Mouse (Mus musculus): ENCODE measurements around the gene Atp2a3. TPM values are rescaled to one million over a fixed set of nuclear protein-coding genes. Genes with fewer than 3 reads are reported as not detected.

Gene Atp2a3
- polyA plus RNA-seq, 1 experiment: 0.19 TPM

GRCm38 (mm10) chr11:73007698-73008481, 46.9 kb downstream of the Atp2a3 start:
- no peaks in the 10 kb centered on the region for H3K9me3 ChIP-seq (ENCODE audit: control insufficient read depth, low read length)
- no peaks in the 10 kb centered on the region for H3K36me3 ChIP-seq (ENCODE audit: control insufficient read depth)
- no peak for TF ChIP-seq TAL1 (IDR thresholded peaks at IDR 0.05; ENCODE audit: low read length)
- TF ChIP-seq GATA1 (IDR thresholded peaks at IDR 0.05; ENCODE audit: low read length): no peak
- no peak overlapping the region for H3K4me3 ChIP-seq (replicated peaks)
- no peaks in the 10 kb centered on the region; the same call in 1 of the 2 replicates for H3K4me1 ChIP-seq (ENCODE audit: control insufficient read depth)
- peaks cover 2% of the 10 kb centered on the region; the same call in 1 of the 2 replicates for H3K27me3 ChIP-seq (ENCODE audit: control insufficient read depth)

GRCm38 (mm10) chr11:73008826-73009225, 47.9 kb downstream of the Atp2a3 start:
- no peaks in the 10 kb centered on the region for H3K9me3 ChIP-seq (ENCODE audit: control insufficient read depth, low read length)
- H3K4me3 ChIP-seq (replicated peaks): no peak overlapping the region
- TF ChIP-seq GATA1 (IDR thresholded peaks at IDR 0.05; ENCODE audit: low read length): no peak
- H3K27me3 ChIP-seq (ENCODE audit: control insufficient read depth): peaks cover 2% of the 10 kb centered on the region; the same call in 1 of the 2 replicates
- no peaks in the 10 kb centered on the region for H3K36me3 ChIP-seq (ENCODE audit: control insufficient read depth)
- H3K4me1 ChIP-seq (ENCODE audit: control insufficient read depth): no peaks in the 10 kb centered on the region; the same call in 1 of the 2 replicates

GRCm38 (mm10) chr11:73009531-73010274, 48.7 kb downstream of the Atp2a3 start:
- TF ChIP-seq TAL1 (IDR thresholded peaks at IDR 0.05; ENCODE audit: low read length): no peak
- no peak for TF ChIP-seq GATA1 (IDR thresholded peaks at IDR 0.05; ENCODE audit: low read length)
- Histone ChIP-seq H3K4me3 (replicated peaks) (no peak overlapping the region), H3K36me3 (ENCODE audit: control insufficient read depth) (no peaks in the 10 kb centered on the region), H3K4me1 (ENCODE audit: control insufficient read depth) (no peaks in the 10 kb centered on the region; the same call in 1 of the 2 replicates), H3K27me3 (ENCODE audit: control insufficient read depth) (peaks cover 2% of the 10 kb centered on the region; the same call in 1 of the 2 replicates), H3K9me3 (ENCODE audit: control insufficient read depth, low read length) (no peaks in the 10 kb centered on the region)

GRCm38 (mm10) chr11:73013981-73014380, 53.0 kb downstream of the Atp2a3 start:
- TF ChIP-seq TAL1 (IDR thresholded peaks at IDR 0.05; ENCODE audit: low read length): no peak
- no peak for TF ChIP-seq GATA1 (IDR thresholded peaks at IDR 0.05; ENCODE audit: low read length)
- Histone ChIP-seq H3K4me3 (replicated peaks) (no peak overlapping the region), H3K27me3 (ENCODE audit: control insufficient read depth) (peaks cover 27% of the 10 kb centered on the region), H3K9me3 (ENCODE audit: control insufficient read depth, low read length) (no peaks in the 10 kb centered on the region), H3K36me3 (ENCODE audit: control insufficient read depth) (no peaks in the 10 kb centered on the region), H3K4me1 (ENCODE audit: control insufficient read depth) (peaks cover 9% of the 10 kb centered on the region)

- H3K4me3 ChIP-seq (replicated peaks): no peak overlapping the region
- no peaks in the 10 kb centered on the region for H3K9me3 ChIP-seq (ENCODE audit: control insufficient read depth, low read length)
- peaks cover 35% of the 10 kb centered on the region for H3K27me3 ChIP-seq (ENCODE audit: control insufficient read depth)
- no peaks in the 10 kb centered on the region for H3K36me3 ChIP-seq (ENCODE audit: control insufficient read depth)
- TF ChIP-seq GATA1 (IDR thresholded peaks at IDR 0.05; ENCODE audit: low read length): no peak
- TF ChIP-seq TAL1 (IDR thresholded peaks at IDR 0.05; ENCODE audit: low read length): no peak
- peaks cover 18% of the 10 kb centered on the region for H3K4me1 ChIP-seq (ENCODE audit: control insufficient read depth)
These were observed 53.9 kb downstream of the Atp2a3 start for GRCm38 (mm10) chr11:73014831-73015344.

GRCm38 (mm10) chr11:73015391-73016102, 54.6 kb downstream of the Atp2a3 start:
- Histone ChIP-seq H3K27me3 (ENCODE audit: control insufficient read depth) (peaks cover 40% of the 10 kb centered on the region), H3K4me1 (ENCODE audit: control insufficient read depth) (peaks cover 18% of the 10 kb centered on the region), H3K4me3 (replicated peaks) (no peak overlapping the region), H3K36me3 (ENCODE audit: control insufficient read depth) (no peaks in the 10 kb centered on the region), H3K9me3 (ENCODE audit: control insufficient read depth, low read length) (no peaks in the 10 kb centered on the region)
- TF ChIP-seq TAL1 (IDR thresholded peaks at IDR 0.05; ENCODE audit: low read length) (no peak), GATA1 (IDR thresholded peaks at IDR 0.05; ENCODE audit: low read length) (no peak)

- Histone ChIP-seq H3K27me3 (ENCODE audit: control insufficient read depth) (peaks cover 45% of the 10 kb centered on the region), H3K4me3 (replicated peaks) (no peak overlapping the region), H3K9me3 (ENCODE audit: control insufficient read depth, low read length) (no peaks in the 10 kb centered on the region), H3K36me3 (ENCODE audit: control insufficient read depth) (no peaks in the 10 kb centered on the region), H3K4me1 (ENCODE audit: control insufficient read depth) (peaks cover 18% of the 10 kb centered on the region)
- TF ChIP-seq GATA1 (IDR thresholded peaks at IDR 0.05; ENCODE audit: low read length) (no peak), TAL1 (IDR thresholded peaks at IDR 0.05; ENCODE audit: low read length) (no peak)
These were observed 55.1 kb downstream of the Atp2a3 start for GRCm38 (mm10) chr11:73016103-73016420.

GRCm38 (mm10) chr11:73018471-73019146, 57.6 kb downstream of the Atp2a3 start, which contains the start of gene Camkk1:
TSS of gene Camkk1 (plus strand) at chr11:73019008.
- peaks cover 55% of the 10 kb centered on the region for H3K27me3 ChIP-seq (ENCODE audit: control insufficient read depth)
- H3K36me3 ChIP-seq (ENCODE audit: control insufficient read depth): no peaks in the 10 kb centered on the region
- H3K9me3 ChIP-seq (ENCODE audit: control insufficient read depth, low read length): no peaks in the 10 kb centered on the region
- peaks cover 18% of the 10 kb centered on the region for H3K4me1 ChIP-seq (ENCODE audit: control insufficient read depth)
- TF ChIP-seq TAL1 (IDR thresholded peaks at IDR 0.05; ENCODE audit: low read length) (no peak), GATA1 (IDR thresholded peaks at IDR 0.05; ENCODE audit: low read length) (no peak)
- H3K4me3 ChIP-seq (replicated peaks): peak within 1 kb of the TSS; percentile 61

Measured in erythroblast, embryonic 14.5 days (primary cell).